Mouse (Mus musculus) layer of hippocampus, postnatal 10 days (tissue): ENCODE results near the gene F13a1. TPM values are rescaled to one million over a fixed set of nuclear protein-coding genes. Genes with fewer than 3 reads are reported as not detected.

Experiments
- DNase-seq, 2 experiments: peaks; one replicate each; pipeline ENCODE4 v3.0.0; 2021; ENCODE audit warnings: low spot score in 2 of 2
- total RNA-seq, 2 experiments: library from RNA; stranded (reverse); gene quantifications; 2 replicates each; pipeline ENCODE4 v1.2.3; 2021

The F13a1 gene
- total RNA-seq, 2 experiments from 2014 or later: 3.6 to 4.0 TPM

GRCm38 (mm10) chr13:36954937-36955336 lies 95.1 kb downstream of the F13a1 start:
- no peak for DNase-seq

GRCm38 (mm10) chr13:36953676-36954075 lies 96.4 kb downstream of the F13a1 start:
- DNase-seq: no peak

- no peak for DNase-seq
Measured at GRCm38 (mm10) chr13:36941891-36942290, 108.2 kb downstream of the F13a1 start.

- DNase-seq: no peak
Measured at GRCm38 (mm10) chr13:36932066-36932465, 118.0 kb downstream of the F13a1 start.

- DNase-seq: no peak
Measured at GRCm38 (mm10) chr13:36919737-36920136, 130.3 kb downstream of the F13a1 start.

GRCm38 (mm10) chr13:36903885-36904284 lies 146.2 kb downstream of the F13a1 start:
- no peak for DNase-seq

GRCm38 (mm10) chr13:36903447-36903846 lies 146.6 kb downstream of the F13a1 start:
- DNase-seq: no peak

- DNase-seq: no peak
Measured at GRCm38 (mm10) chr13:36901603-36902002, 148.4 kb downstream of the F13a1 start.

GRCm38 (mm10) chr13:36901016-36901415 lies 149.0 kb downstream of the F13a1 start:
- no peak for DNase-seq

- DNase-seq: no peak
Measured at GRCm38 (mm10) chr13:36896061-36896460, 154.0 kb downstream of the F13a1 start.

- no peak for DNase-seq
Measured at GRCm38 (mm10) chr13:36893762-36894161, 156.3 kb downstream of the F13a1 start.

- DNase-seq: no peak
Measured at GRCm38 (mm10) chr13:36892216-36892615, 157.8 kb downstream of the F13a1 start.

GRCm38 (mm10) chr13:36885973-36886372 lies 164.1 kb downstream of the F13a1 start:
- no peak for DNase-seq

- no peak for DNase-seq
Measured at GRCm38 (mm10) chr13:36839111-36839510, 210.9 kb downstream of the F13a1 start.
